Mouse (Mus musculus): ENCODE measurements around the gene Trp53i13. TPM values are rescaled to one million over a fixed set of nuclear protein-coding genes. Genes with fewer than 3 reads are reported as not detected.

The Trp53i13 gene
- total RNA-seq, 2 experiments from 2014 or later: 14.8 to 15.0 TPM

- DNase-seq (ENCODE audit: low spot score in 2 of 2): no peak
Observed at GRCm38 (mm10) chr11:77463786-77464185, 52.0 kb downstream of the Trp53i13 start.

- no peak for DNase-seq (ENCODE audit: low spot score in 2 of 2)
Observed at GRCm38 (mm10) chr11:77463101-77463445, 52.7 kb downstream of the Trp53i13 start.

GRCm38 (mm10) chr11:77462283-77463100, 53.3 kb downstream of the Trp53i13 start, which contains the start of gene Coro6:
Gene Coro6 (plus strand): TSS chr11:77462411.
- DNase-seq (ENCODE audit: low spot score in 2 of 2): peak; percentile 75 to 83

- no peak for DNase-seq (ENCODE audit: low spot score in 2 of 2)
Observed at GRCm38 (mm10) chr11:77461856-77462255, 53.9 kb downstream of the Trp53i13 start.

Other genes starting within 250 kb of the Trp53i13 start
- gene Coro6, start 53.6 kb downstream of the Trp53i13 start, total RNA-seq (2021): 10 to 100 TPM; 82.0 to 90.3 TPM
- 10 to 100 TPM; 13.0 to 13.8 TPM for gene Ankrd13b, start 26.3 kb downstream of the Trp53i13 start, total RNA-seq (2021)
- 10 to 100 TPM; 48.5 to 52.9 TPM for gene Git1, start 22.4 kb downstream of the Trp53i13 start, total RNA-seq (2021)
- gene Abhd15, start 859 bp downstream of the Trp53i13 start, total RNA-seq (2021): 1 to 10 TPM; 1.2 to 2.5 TPM
- gene Gm10392, start 3.2 kb upstream of the Trp53i13 start, total RNA-seq (2021): not detected
- 10 to 100 TPM; 49.6 to 50.1 TPM for gene Taok1, start 91.8 kb upstream of the Trp53i13 start, total RNA-seq (2021)
- gene Nufip2, start 170.2 kb upstream of the Trp53i13 start, total RNA-seq (2021): 10 to 100 TPM; 60.1 to 64.9 TPM
- not detected for gene Cryba1, start 209.3 kb upstream of the Trp53i13 start, total RNA-seq (2021)
- gene Myo18a, start 247.3 kb upstream of the Trp53i13 start, total RNA-seq (2021): 100 to 1,000 TPM; 261 to 280 TPM